Mouse (Mus musculus) liver, embryonic 18 days (tissue): ENCODE data around the gene Card10. TPM values are rescaled to one million over a fixed set of nuclear protein-coding genes. Genes with fewer than 3 reads are reported as not detected.

Experiments used
- polyA plus RNA-seq: library from polyadenylated mRNA; depleted of rRNA; stranded (reverse); fragments of >200 nt; gene quantifications from 2 replicates; pipeline ENCODE4 v1.2.3, GENCODE M21; 2012; rRNA removed

The Card10 gene
- polyA plus RNA-seq: 4.5 and 5.8 TPM in 2 replicates

GRCm38 (mm10) chr15:78802776-78803391 is at the start of gene Card10:
Card10 (minus strand) TSS chr15:78803042.

GRCm38 (mm10) chr15:78842371-78843163 is 39.7 kb upstream of the Card10 start, which contains the start of gene Cdc42ep1:
Cdc42ep1 (plus strand) TSS chr15:78842624.

GRCm38 (mm10) chr15:78773290-78773729 is 29.5 kb downstream of the Card10 start, which contains the start of gene Mfng:
Mfng (minus strand) TSS chr15:78773475.

Other genes with a start within 250 kb of the Card10 start
- 87.3 and 91.4 TPM in 2 replicates for gene Rac2, start 230.3 kb downstream of the Card10 start, polyA plus RNA-seq
- 9.2 and 9.6 TPM in 2 replicates for gene Cyth4, start 206.0 kb downstream of the Card10 start, polyA plus RNA-seq
- gene Elfn2, start 84.3 kb downstream of the Card10 start, polyA plus RNA-seq: not detected in 2 replicates
- 3.7 and 4.1 TPM in 2 replicates for gene Mfng, start 29.6 kb downstream of the Card10 start, polyA plus RNA-seq
- 11.7 and 13.7 TPM in 2 replicates for gene Cdc42ep1, start 39.6 kb upstream of the Card10 start, polyA plus RNA-seq
- gene Lgals2, start 52.5 kb upstream of the Card10 start, polyA plus RNA-seq: 1.8 and 3.1 TPM in 2 replicates
- 16.7 and 19.6 TPM in 2 replicates for gene Gga1, start 74.1 kb upstream of the Card10 start, polyA plus RNA-seq
- gene Gm49510, start 96.6 kb upstream of the Card10 start, polyA plus RNA-seq: not detected in 2 replicates
- gene Sh3bp1, start 96.7 kb upstream of the Card10 start, polyA plus RNA-seq: 15.3 and 18.9 TPM in 2 replicates
- 3.1 and 3.6 TPM in 2 replicates for gene Pdxp, start 110.9 kb upstream of the Card10 start, polyA plus RNA-seq
- 103 and 125 TPM in 2 replicates for gene Lgals1, start 123.7 kb upstream of the Card10 start, polyA plus RNA-seq
- gene Nol12, start 131.9 kb upstream of the Card10 start, polyA plus RNA-seq: 9.5 and 10.2 TPM in 2 replicates
- 16.3 and 19.3 TPM in 2 replicates for gene Triobp, start 144.7 kb upstream of the Card10 start, polyA plus RNA-seq
- gene H1f0, start 225.4 kb upstream of the Card10 start, polyA plus RNA-seq: 93.6 and 124 TPM in 2 replicates
- gene Galr3, start 238.8 kb upstream of the Card10 start, polyA plus RNA-seq: 0.15 and 0.18 TPM in 2 replicates